Mouse (Mus musculus) B cell, adult 62 days (primary cell): ENCODE data around the gene Slc44a3. TPM values are rescaled to one million over a fixed set of nuclear protein-coding genes. Genes with fewer than 3 reads are reported as not detected.

Experiments
- total RNA-seq: library from RNA; stranded (reverse); gene quantifications from 4 replicates; pipeline ENCODE4 v1.2.4, GENCODE M21; 2023

The Slc44a3 gene
- total RNA-seq, result not detected in 4 replicates

DNA sequence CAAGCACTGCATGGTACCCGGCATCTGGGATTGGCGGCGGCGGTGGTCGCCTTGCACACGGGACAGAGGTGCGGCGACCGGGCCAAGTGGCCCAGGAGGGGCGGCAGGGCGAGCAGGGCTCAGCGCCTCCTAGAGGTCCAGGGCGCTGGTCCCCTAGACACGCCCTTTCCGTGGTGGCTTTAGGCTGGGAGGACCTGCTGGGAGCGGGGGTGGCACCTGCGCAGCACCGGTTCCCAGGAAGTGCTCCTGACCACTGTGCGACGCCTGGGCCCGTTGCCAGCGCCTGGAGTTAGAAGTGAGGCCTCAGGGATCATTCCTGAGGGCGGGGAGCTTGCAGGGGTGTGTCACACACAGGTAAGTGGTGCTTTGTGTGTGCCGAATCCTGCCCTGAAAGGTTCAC lies at the start of gene Slc44a3:
Gene Slc44a3, minus strand, starts transcription at position 229 of the 400 bp plus-strand sequence.

DNA sequence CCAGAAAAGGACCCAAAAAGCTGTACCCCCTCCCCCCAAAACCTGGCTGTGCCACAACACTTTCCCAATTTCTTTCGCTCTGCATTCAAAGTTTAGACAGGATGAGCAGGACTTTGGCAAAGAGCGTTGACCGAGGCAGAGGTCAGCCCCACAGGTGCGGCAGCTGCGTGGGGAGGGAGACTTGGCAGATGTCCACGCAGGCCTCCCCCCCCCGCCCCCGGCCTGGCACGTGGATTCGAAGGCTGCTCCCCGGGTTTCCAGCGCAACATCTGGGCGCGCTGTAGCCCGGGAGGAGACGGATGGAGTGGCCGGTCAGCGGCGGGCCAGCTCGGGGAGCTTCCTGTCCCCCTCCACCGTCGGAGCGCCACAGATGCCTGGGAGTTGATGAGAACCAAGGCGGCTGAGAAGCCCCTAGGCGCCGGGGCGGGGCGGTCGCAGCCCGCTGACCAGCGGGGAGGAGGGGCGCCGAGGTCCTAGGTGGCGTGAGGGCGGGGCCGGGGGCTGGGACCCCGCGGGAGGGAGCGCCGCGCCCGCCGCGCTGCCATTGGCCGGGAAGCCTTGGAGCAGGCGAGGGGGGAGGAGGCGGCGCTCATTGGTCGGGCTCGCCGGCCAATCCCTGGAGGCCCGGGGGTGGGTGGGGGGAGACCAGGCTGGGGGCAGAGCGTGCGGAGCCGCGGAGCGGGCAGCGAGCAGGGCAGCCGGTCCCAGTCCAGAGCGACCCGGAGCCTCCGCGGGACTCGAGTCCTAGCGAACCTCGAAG lies 106.2 kb downstream of the Slc44a3 start, which contains the start of gene Cnn3:
Gene Cnn3, plus strand, starts transcription at position 637 of the 760 bp plus-strand sequence.

Other genes with a start within 250 kb of the Slc44a3 start
- not detected in 4 replicates for gene Tmem56, start 249.3 kb downstream of the Slc44a3 start, total RNA-seq
- gene Alg14, start 240.6 kb downstream of the Slc44a3 start, total RNA-seq, result 10.1 to 16.4 TPM (median 12.9 TPM) in 4 replicates
- 123 to 139 TPM (median 134 TPM) in 4 replicates for gene Cnn3, start 105.9 kb downstream of the Slc44a3 start, total RNA-seq
- gene 4930432M17Rik, start 138.4 kb upstream of the Slc44a3 start, total RNA-seq, result not detected in 4 replicates
- gene F3, start 191.1 kb upstream of the Slc44a3 start, total RNA-seq, result not detected in 4 replicates